Mouse (Mus musculus) brain, embryonic 14.5 days (tissue): ENCODE data around the gene Irf2bp1.

Source experiments
- CTCF ChIP-seq: fragments of 200-500 bp; IDR thresholded peaks from 2 replicates; pipeline ENCODE4 v1.5.1; 2012; ENCODE audit warnings: inconsistent platforms, mild to moderate bottlenecking, moderate library complexity, borderline replicate concordance; ENCODE audit not compliant: insufficient read depth, insufficient read length; ENCODE audit errors: extremely low read depth
- POLR2A ChIP-seq: fragments of 200-500 bp; IDR thresholded peaks from 2 replicates; pipeline ENCODE4 v1.6.1; 2012; ENCODE audit warnings: mild to moderate bottlenecking, inconsistent platforms, borderline replicate concordance; ENCODE audit not compliant: poor library complexity, insufficient read depth, insufficient read length, severe bottlenecking; ENCODE audit errors: extremely low read depth

DNA sequence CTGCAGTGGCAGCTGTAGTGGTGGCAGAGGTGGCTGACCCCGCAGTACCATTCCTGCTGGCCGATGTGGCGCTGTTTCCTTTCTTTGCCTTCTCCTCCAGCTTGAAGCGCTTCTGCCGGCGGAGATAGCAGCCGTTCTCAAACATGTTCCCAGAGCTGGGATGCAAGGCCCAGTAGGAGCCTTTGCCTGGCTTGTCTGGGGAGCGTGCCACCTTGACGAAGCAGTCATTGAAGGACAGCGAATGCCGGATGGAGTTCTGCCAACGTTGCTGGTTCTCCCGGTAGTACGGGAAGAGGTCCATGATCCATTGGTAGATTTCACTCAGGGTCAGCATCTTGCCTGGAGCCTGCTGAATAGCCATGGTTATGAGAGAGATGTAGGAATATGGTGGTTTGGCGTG is 10.6 kb downstream of the Irf2bp1 start:
- no peak for TF ChIP-seq CTCF
- no peak for TF ChIP-seq POLR2A
